8 mouse cellular contexts compared by ENCODE assay signal in genomic region chr15:98762670-98763529, GRCm38 (mm10). TPM values are rescaled to one million over a fixed set of nuclear protein-coding genes. Genes with fewer than 3 reads are reported as not detected.
DNase-seq lines count a peak whose midpoint lies in the region; ATAC-seq and TF ChIP-seq lines count a peak whose summit lies in the region.

Arf3 (minus strand) TSS chr15:98763214.

- intact Hi-C loops in heart, postnatal 10 days (cut with DNase I), result no loop called here

- H3K4me3 ChIP-seq in E14TG2a.4 (replicated peaks; ENCODE audit: low read length), result peak within 1 kb of the TSS; percentile 99
- H3K4me3 ChIP-seq in forebrain, embryonic 13.5 days, result peak within 1 kb of the TSS; percentile 99
- H3K4me3 ChIP-seq in liver, postnatal 0 days (ENCODE audit: low read depth, low read length), result peak within 1 kb of the TSS; percentile 84
- H3K4me3 ChIP-seq in neural tube, embryonic 14.5 days (ENCODE audit: low read depth, low read length), result peak within 1 kb of the TSS; percentile 100

- peak within 1 kb of the TSS; percentile 89 for H3K27ac ChIP-seq in forebrain, embryonic 13.5 days
- H3K27ac ChIP-seq in liver, postnatal 0 days (ENCODE audit: low read depth), result peak within 1 kb of the TSS; percentile 71
- H3K27ac ChIP-seq in neural tube, embryonic 14.5 days (ENCODE audit: low read depth, low read length), result peak within 1 kb of the TSS; percentile 89

- TF ChIP-seq CTCF in E14TG2a.4 (conservative IDR thresholded peaks at IDR 0.05; ENCODE audit: low read length), result no peak
- TF ChIP-seq CTCF in liver, postnatal 0 days (IDR thresholded peaks at IDR 0.05; ENCODE audit: low read depth), result no peak

- peaks cover 32% of the 10 kb centered on the region for H3K4me1 ChIP-seq in E14TG2a.4 (replicated peaks; ENCODE audit: low read depth, low read length)
- peaks cover 25% of the 10 kb centered on the region for H3K4me1 ChIP-seq in forebrain, embryonic 13.5 days
- H3K4me1 ChIP-seq in liver, postnatal 0 days (ENCODE audit: insufficient read depth), result peaks cover 14% of the 10 kb centered on the region
- H3K4me1 ChIP-seq in neural tube, embryonic 14.5 days (ENCODE audit: control insufficient read depth, insufficient read depth, low read length), result peaks cover 12% of the 10 kb centered on the region

- peak; percentile 75 for TF ChIP-seq EP300 in liver, postnatal 0 days (IDR thresholded peaks at IDR 0.05; ENCODE audit: low read depth)

- under 1% methylated on average over 73 of the region's 76 CpGs for WGBS in forebrain, embryonic 13.5 days
- WGBS in large intestine, adult 2 months, result 2% methylated on average over 70 of the region's 76 CpGs
- WGBS in liver, postnatal 0 days (ENCODE audit: insufficient replicate concordance), result 0% methylated on average over 68 of the region's 76 CpGs
- WGBS in neural tube, embryonic 14.5 days, result under 1% methylated on average over 60 of the region's 76 CpGs

- DNase-seq in c-Kit-positive CD71-positive TER-119-positive erythroid progenitor cells, embryonic 14.5 days (ENCODE audit: low spot score), result peak; percentile 86
- peak; percentile 97 to 98 for DNase-seq in heart, postnatal 10 days
- DNase-seq in large intestine, adult 2 months (ENCODE audit: low read depth, low spot score), result peak; percentile 76
- DNase-seq in liver, postnatal 0 days, result peak; percentile 94
- DNase-seq in testis, postnatal 10 days (ENCODE audit: low spot score), result peak; percentile 97

- peak; percentile 97 for ATAC-seq in forebrain, embryonic 13.5 days
- peak; percentile 95 for ATAC-seq in liver, postnatal 0 days
- ATAC-seq in neural tube, embryonic 14.5 days (ENCODE audit: low read depth), result peak; percentile 98

- H3K4me2 ChIP-seq in forebrain, embryonic 13.5 days, result peak within 1 kb of the TSS; percentile 82
- H3K4me2 ChIP-seq in liver, postnatal 0 days (ENCODE audit: low read depth, low read length), result peak within 1 kb of the TSS; percentile 97
- peak within 1 kb of the TSS; percentile 73 for H3K4me2 ChIP-seq in neural tube, embryonic 14.5 days (ENCODE audit: low read depth, low read length)

- H3K27me3 ChIP-seq in E14TG2a.4 (ENCODE audit: insufficient read depth, low read length), result peaks cover 15% of the 10 kb centered on the region
- H3K27me3 ChIP-seq in forebrain, embryonic 13.5 days, result peaks cover 28% of the 10 kb centered on the region
- peaks cover 8% of the 10 kb centered on the region for H3K27me3 ChIP-seq in liver, postnatal 0 days (ENCODE audit: insufficient read depth, low read length)
- peaks cover 4% of the 10 kb centered on the region; the same call in 1 of the 2 replicates for H3K27me3 ChIP-seq in neural tube, embryonic 14.5 days (ENCODE audit: control insufficient read depth, insufficient read depth, low read length)

- H3K36me3 ChIP-seq in E14TG2a.4 (ENCODE audit: insufficient read depth, low read length), result peaks cover 36% of the 10 kb centered on the region
- H3K36me3 ChIP-seq in forebrain, embryonic 13.5 days (ENCODE audit: poor library complexity, severe bottlenecking), result peaks cover 28% of the 10 kb centered on the region
- H3K36me3 ChIP-seq in liver, postnatal 0 days (replicated peaks; ENCODE audit: insufficient read depth, low read length), result peaks cover 7% of the 10 kb centered on the region
- H3K36me3 ChIP-seq in neural tube, embryonic 14.5 days (ENCODE audit: control insufficient read depth, insufficient read depth, low read length), result no peaks in the 10 kb centered on the region

- H3K9ac ChIP-seq in forebrain, embryonic 13.5 days, result peak within 1 kb of the TSS; percentile 98
- H3K9ac ChIP-seq in liver, postnatal 0 days (replicated peaks), result peak within 1 kb of the TSS; percentile 82
- H3K9ac ChIP-seq in neural tube, embryonic 14.5 days (replicated peaks; ENCODE audit: low read depth, low read length), result peak within 1 kb of the TSS; percentile 92

- H3K9me3 ChIP-seq in E14TG2a.4 (ENCODE audit: low read length), result no peaks in the 10 kb centered on the region
- H3K9me3 ChIP-seq in forebrain, embryonic 13.5 days (replicated peaks), result no peaks in the 10 kb centered on the region
- no peaks in the 10 kb centered on the region for H3K9me3 ChIP-seq in liver, postnatal 0 days (ENCODE audit: low read length)
- H3K9me3 ChIP-seq in neural tube, embryonic 14.5 days (ENCODE audit: control insufficient read depth, low read length), result no peaks in the 10 kb centered on the region

RNA-seq across cellular contexts. Expression of gene Arf3, which starts in this region (rescaled TPM):
- 49.2 and 55.1 TPM in 2 replicates for polyA plus RNA-seq in forebrain, embryonic 13.5 days (2015; fragmentation: Nextera tagmentation; extraction: Ambion mirVana)
- 10 to 100 TPM; 36.3 to 40.1 TPM for total RNA-seq in heart, postnatal 10 days (2021)
- polyA plus RNA-seq in large intestine, adult 2 months (2012; rRNA removed), result 99.2 and 104 TPM in 2 replicates
- 9.6 and 10.4 TPM in 2 replicates for polyA plus RNA-seq in liver, postnatal 0 days (2015; fragmentation: Nextera tagmentation; extraction: Ambion mirVana)
- 66.3 and 77.2 TPM in 2 replicates for polyA plus RNA-seq in neural tube, embryonic 14.5 days (2014; fragmentation: Nextera tagmentation; extraction: Ambion mirVana)

Comparison
In these comparisons a context has a peak if more than half of its experiments do, and no peak if none do; other contexts are left out.
1. Peak in every context shown above with its lines: DNase-seq, ATAC-seq, H3K4me3 ChIP-seq and H3K27ac ChIP-seq.